Mouse (Mus musculus): ENCODE data around the gene Prlh. TPM values are rescaled to one million over a fixed set of nuclear protein-coding genes. Genes with fewer than 3 reads are reported as not detected.

The Prlh gene
- total RNA-seq (2023) = not detected in 2 replicates

DNA sequence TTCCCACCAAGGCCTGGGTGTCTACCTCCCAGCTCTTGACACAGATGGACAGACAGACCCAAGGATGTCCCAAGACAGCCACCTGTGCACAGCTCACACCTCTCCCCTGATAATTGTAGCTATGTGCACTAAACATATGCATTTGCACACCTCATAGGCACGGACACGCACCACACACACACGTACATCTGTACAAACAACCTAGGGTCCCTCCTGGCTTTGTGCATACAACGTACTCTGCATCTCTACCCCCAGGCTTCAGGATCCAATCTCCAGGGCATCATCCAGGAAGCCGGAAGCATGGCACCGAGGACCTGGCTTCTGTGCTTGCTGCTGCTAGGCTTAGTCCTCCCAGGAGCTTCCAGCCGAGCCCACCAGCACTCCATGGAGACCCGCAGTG, at the start of gene Prlh:
TSS of gene Prlh (plus strand) at position 301 of the 400 bp plus-strand sequence.

GRCm38 (mm10) chr1:90914948-90915569, 37.8 kb upstream of the Prlh start, which contains the start of gene Mlph:
Gene Mlph (plus strand): TSS chr1:90915085.

GRCm38 (mm10) chr1:90969347-90969784, 16.5 kb downstream of the Prlh start, which contains the start of gene Rab17:
Gene Rab17 (minus strand): TSS chr1:90969661.

DNA sequence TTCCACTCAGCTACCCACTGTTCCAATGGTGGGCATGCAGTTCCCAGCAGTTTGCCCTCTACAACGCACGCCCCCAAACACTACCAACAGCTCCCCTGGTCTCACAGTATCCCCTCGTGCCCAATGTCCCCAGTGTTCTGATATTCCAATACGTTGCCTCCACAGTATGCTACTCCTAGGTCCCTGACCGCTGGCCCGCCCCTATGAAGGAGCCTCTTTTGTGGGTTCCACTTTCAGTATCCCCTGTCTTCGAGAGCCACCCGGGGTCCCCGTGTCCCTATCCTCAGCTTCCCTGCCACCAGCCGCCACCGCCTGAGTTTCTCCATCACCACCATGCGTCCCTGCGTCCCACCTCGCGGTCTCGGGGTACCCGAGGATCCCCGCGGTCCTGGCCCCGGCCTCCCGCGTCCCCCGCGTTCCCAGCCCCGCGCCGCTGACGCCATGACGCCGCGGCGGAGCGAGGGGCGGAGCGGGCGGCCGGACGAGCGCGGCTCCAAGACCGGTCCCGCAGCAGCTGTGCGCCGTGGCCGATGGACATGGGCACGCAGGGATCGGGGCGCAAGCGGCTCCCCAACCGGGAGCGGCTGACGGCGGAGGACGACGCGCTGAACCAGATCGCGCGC, 45.5 kb downstream of the Prlh start, which contains the start of gene Lrrfip1:
TSS of gene Lrrfip1 (plus strand) at position 470 of the 623 bp plus-strand sequence.

Other genes with a start within 250 kb of the Prlh start
- gene Col6a3, start 109.1 kb upstream of the Prlh start, total RNA-seq (2023) = 0.16 TPM in 2 replicates
- not detected in 2 replicates for gene Mlph, start 38.0 kb upstream of the Prlh start, total RNA-seq (2023)
- not detected in 2 replicates for gene Rab17, start 16.6 kb downstream of the Prlh start, total RNA-seq (2023)
- gene Lrrfip1, start 45.6 kb downstream of the Prlh start, total RNA-seq (2023) = 239 and 297 TPM in 2 replicates
- 0.75 and 1.6 TPM in 2 replicates for gene Rbm44, start 192.0 kb downstream of the Prlh start, total RNA-seq (2023)
- 25.7 and 27.2 TPM in 2 replicates for gene Ramp1, start 226.7 kb downstream of the Prlh start, total RNA-seq (2023)